Mouse (Mus musculus) R1 (cell line): ENCODE results near the gene Ism2.
"Not testable (repeated sequence)": the region's sequence is repeated elsewhere in the genome, so short reads cannot be mapped to it uniquely, and the experiment has no call there.

Source experiments
- DNase-seq: peaks from one replicate; pipeline ENCODE4 v3.0.0-alpha.2; 2018; ENCODE audit warnings: low read depth, low spot score

Ism2 gene

GRCm38 (mm10) chr12:87299657-87300440 is at the start of gene Ism2:
TSS of gene Ism2 (minus strand) at chr12:87299705.
- peak; percentile 56 for DNase-seq

GRCm38 (mm10) chr12:87348029-87348428 is 48.5 kb upstream of the Ism2 start:
- no peak for DNase-seq

GRCm38 (mm10) chr12:87347511-87347910 is 48.0 kb upstream of the Ism2 start:
- DNase-seq = no peak

GRCm38 (mm10) chr12:87343084-87343605 is 43.6 kb upstream of the Ism2 start:
- DNase-seq = no peak

- no peak for DNase-seq
Measured at GRCm38 (mm10) chr12:87338082-87338481, 38.6 kb upstream of the Ism2 start.

- peak; percentile 59 for DNase-seq
Measured at GRCm38 (mm10) chr12:87334886-87335285, 35.4 kb upstream of the Ism2 start.

GRCm38 (mm10) chr12:87333794-87334193 is 34.3 kb upstream of the Ism2 start:
- DNase-seq = no peak

- DNase-seq = no peak
Measured at GRCm38 (mm10) chr12:87332511-87332910, 33.0 kb upstream of the Ism2 start.

GRCm38 (mm10) chr12:87331908-87332307 is 32.4 kb upstream of the Ism2 start:
- DNase-seq = no peak

GRCm38 (mm10) chr12:87331053-87331456 is 31.6 kb upstream of the Ism2 start:
- no peak for DNase-seq

- no peak for DNase-seq
Measured at GRCm38 (mm10) chr12:87330213-87330612, 30.7 kb upstream of the Ism2 start.

GRCm38 (mm10) chr12:87328025-87328424 is 28.5 kb upstream of the Ism2 start:
- DNase-seq = peak; percentile 59

- DNase-seq = peak; percentile 54
Measured at GRCm38 (mm10) chr12:87327610-87328009, 28.1 kb upstream of the Ism2 start.

GRCm38 (mm10) chr12:87325452-87325851 is 25.9 kb upstream of the Ism2 start:
- DNase-seq = no peak

GRCm38 (mm10) chr12:87319229-87319628 is 19.7 kb upstream of the Ism2 start:
- DNase-seq = peak; percentile 65

GRCm38 (mm10) chr12:87317951-87318350 is 18.4 kb upstream of the Ism2 start:
- DNase-seq = peak; percentile 98

- DNase-seq = peak; percentile 55
Measured at GRCm38 (mm10) chr12:87313098-87313497, 13.6 kb upstream of the Ism2 start.

GRCm38 (mm10) chr12:87306584-87306844 is 7.0 kb upstream of the Ism2 start:
- DNase-seq = not testable (repeated sequence)

- DNase-seq = no peak
Measured at GRCm38 (mm10) chr12:87305767-87306583, 6.5 kb upstream of the Ism2 start.

- DNase-seq = peak; percentile 69
Measured at GRCm38 (mm10) chr12:87301189-87301588, 1.7 kb upstream of the Ism2 start.

GRCm38 (mm10) chr12:87300441-87300690 is 861 bp upstream of the Ism2 start:
- no peak for DNase-seq

- DNase-seq = peak; percentile 41
Measured at GRCm38 (mm10) chr12:87299037-87299656, 358 bp downstream of the Ism2 start.

- DNase-seq = no peak
Measured at GRCm38 (mm10) chr12:87293934-87294333, 5.6 kb downstream of the Ism2 start.
